Mouse (Mus musculus) CH12.LX (cell line): ENCODE measurements around the gene Pithd1. TPM values are rescaled to one million over a fixed set of nuclear protein-coding genes. Genes with fewer than 3 reads are reported as not detected.

Experiments
- DNase-seq: peaks from one replicate; pipeline ENCODE4 v3.0.0-alpha.2; 2013; ENCODE audit errors: extremely low read depth
- H3K27ac ChIP-seq: 2 replicates; pipeline ENCODE4 v1.5.1; 2012; ENCODE audit warnings: low read depth, mild to moderate bottlenecking, control low read depth, moderate library complexity; ENCODE audit not compliant: insufficient read depth
- H3K27me3 ChIP-seq: replicated peaks from 2 replicates; pipeline ENCODE3; 2012; ENCODE audit warnings: inconsistent platforms
- H3K36me3 ChIP-seq, 2 experiments: replicated peaks in 1 of 2; 2 replicates each; pipeline versions ENCODE3 to v1.6.1; 2012; ENCODE audit warnings: inconsistent platforms in 1 of 2, low read length in 1 of 2, mild to moderate bottlenecking in 1 of 2, mixed read lengths in 1 of 2, moderate library complexity in 1 of 2; ENCODE audit not compliant: control insufficient read depth in 1 of 2, insufficient read depth in 1 of 2
- H3K4me1 ChIP-seq, 2 experiments: 2 replicates each; pipeline ENCODE4 v1.6.1; 2012; ENCODE audit warnings: inconsistent platforms in 1 of 2, moderate library complexity in 1 of 2; ENCODE audit not compliant: insufficient read depth in 2 of 2, control insufficient read depth in 1 of 2
- H3K4me2 ChIP-seq: 2 replicates; pipeline ENCODE4 v1.6.1; 2012; ENCODE audit warnings: low read depth, mild to moderate bottlenecking, control low read depth; ENCODE audit not compliant: poor library complexity, insufficient read depth, severe bottlenecking
- H3K4me3 ChIP-seq, 3 experiments: fragments of 150-350 bp in 1 of 3; sonication (generic) in 1 of 3; replicated peaks in 1 of 3; 2 replicates each; pipeline versions ENCODE3 to v1.5.1; 2011 to 2012; ENCODE audit warnings: low read depth in 2 of 3, low read length in 2 of 3, mild to moderate bottlenecking in 2 of 3, moderate library complexity in 2 of 3, control low read depth in 1 of 3, improper control_type of control experiment in 1 of 3, inconsistent platforms in 1 of 3, mixed read lengths in 1 of 3; ENCODE audit not compliant: poor library complexity in 1 of 3
- H3K79me2 ChIP-seq: replicated peaks from 2 replicates; pipeline ENCODE4 v1.6.1; 2012; ENCODE audit warnings: mild to moderate bottlenecking, moderate library complexity; ENCODE audit not compliant: control insufficient read depth, poor library complexity, insufficient read depth, severe bottlenecking; ENCODE audit errors: extremely low read depth
- H3K9ac ChIP-seq: 2 replicates; pipeline ENCODE4 v1.6.1; 2012; ENCODE audit warnings: low read depth, mild to moderate bottlenecking, control low read depth, moderate library complexity; ENCODE audit not compliant: insufficient read depth
- H3K9me3 ChIP-seq: replicated peaks from 2 replicates; pipeline ENCODE3; 2012; ENCODE audit warnings: low read length, inconsistent platforms, mixed read lengths
- CHD1 ChIP-seq: IDR thresholded peaks from 2 replicates; pipeline ENCODE4 v1.6.1; 2012; ENCODE audit warnings: low read depth, low read length, improper control_type of control experiment, inconsistent platforms
- CTCF ChIP-seq, 2 experiments: IDR thresholded peaks in 1 of 2; conservative IDR thresholded peaks in 1 of 2; 2 replicates each; pipeline ENCODE4 v1.5.1; 2011 to 2012; ENCODE audit warnings: low read depth in 2 of 2, low read length in 2 of 2, improper control_type of control experiment in 1 of 2, inconsistent platforms in 1 of 2, mild to moderate bottlenecking in 1 of 2, moderate library complexity in 1 of 2
- ELF1 ChIP-seq: IDR thresholded peaks from 2 replicates; pipeline ENCODE4 v1.6.1; 2014; ENCODE audit warnings: low read depth, mild to moderate bottlenecking, inconsistent platforms, low read length, improper control_type of control experiment
- IRF4 ChIP-seq: IDR thresholded peaks from 2 replicates; pipeline ENCODE4 v1.6.1; 2014; ENCODE audit warnings: low read depth, mild to moderate bottlenecking, inconsistent platforms, low read length, improper control_type of control experiment
- MAFK ChIP-seq: IDR thresholded peaks from 2 replicates; pipeline ENCODE4 v1.6.1; 2011; ENCODE audit warnings: low read length, improper control_type of control experiment; ENCODE audit not compliant: insufficient replicate concordance
- MAX ChIP-seq: IDR thresholded peaks from 2 replicates; pipeline ENCODE4 v1.6.1; 2011; ENCODE audit warnings: low read length, improper control_type of control experiment
- MAZ ChIP-seq: IDR thresholded peaks from 2 replicates; pipeline ENCODE4 v1.6.1; 2012; ENCODE audit warnings: low read depth, mild to moderate bottlenecking, inconsistent platforms, low read length, improper control_type of control experiment, moderate library complexity
- POLR2AphosphoS2 ChIP-seq: IDR thresholded peaks from 2 replicates; pipeline ENCODE4 v1.6.1; 2011; ENCODE audit warnings: low read depth, low read length, improper control_type of control experiment
- RAD21 ChIP-seq: IDR thresholded peaks from 2 replicates; pipeline ENCODE4 v1.6.1; 2011; ENCODE audit warnings: low read depth, mild to moderate bottlenecking, low read length, improper control_type of control experiment, moderate library complexity
- RCOR1 ChIP-seq: conservative IDR thresholded peaks from 2 replicates; pipeline ENCODE4 v1.6.1; 2012; ENCODE audit warnings: low read depth, mild to moderate bottlenecking, inconsistent platforms, low read length, improper control_type of control experiment
- SIN3A ChIP-seq: IDR thresholded peaks from 2 replicates; pipeline ENCODE4 v1.6.1; 2012; ENCODE audit warnings: low read length, improper control_type of control experiment, inconsistent platforms
- SMC3 ChIP-seq: IDR thresholded peaks from 2 replicates; pipeline ENCODE4 v1.6.1; 2011; ENCODE audit warnings: low read depth, low read length, improper control_type of control experiment
- ZKSCAN1 ChIP-seq: IDR thresholded peaks from 2 replicates; pipeline ENCODE4 v1.6.1; 2012; ENCODE audit warnings: low read depth, inconsistent platforms, low read length, improper control_type of control experiment, borderline replicate concordance
- dilution Hi-C: fragments of 300-500 bp; cut with MboI; formaldehyde crosslinking; loops from 2 replicates; pipeline ENCODE4 v1.14.3; 2020; ENCODE audit warnings: low sequenced_read_pairs; ENCODE audit not compliant: extremely low pct_unique_long_range_greater_than_20kb, extremely low pct_ligation_motif_present
- in situ Hi-C: fragments of 300-500 bp; cut with MboI; formaldehyde crosslinking; loops from 3 replicates; pipeline ENCODE4 v1.14.3; 2019; ENCODE audit warnings: low sequenced_read_pairs, low pct_ligation_motif_present, low pct_unique_long_range_greater_than_20kb, mixed read lengths
- polyA plus RNA-seq: library from polyadenylated mRNA; unstranded; fragments of >175 nt; gene quantifications from 2 replicates; pipeline ENCODE4 v1.2.1, GENCODE M21; 2012; ENCODE audit warnings: low read depth; ENCODE audit not compliant: insufficient read length
- total RNA-seq, 2 experiments: library from RNA; depleted of rRNA; stranded (reverse); fragments of 300-350 nt in 1 of 2; fragments of >200 nt in 1 of 2; gene quantifications; 2 replicates each; pipeline ENCODE4 v1.2.3; 2012 to 2014

The Pithd1 gene
- total and polyA plus RNA-seq, 3 experiments, result 53.2 to 87.5 (median 53.2) TPM

DNA sequence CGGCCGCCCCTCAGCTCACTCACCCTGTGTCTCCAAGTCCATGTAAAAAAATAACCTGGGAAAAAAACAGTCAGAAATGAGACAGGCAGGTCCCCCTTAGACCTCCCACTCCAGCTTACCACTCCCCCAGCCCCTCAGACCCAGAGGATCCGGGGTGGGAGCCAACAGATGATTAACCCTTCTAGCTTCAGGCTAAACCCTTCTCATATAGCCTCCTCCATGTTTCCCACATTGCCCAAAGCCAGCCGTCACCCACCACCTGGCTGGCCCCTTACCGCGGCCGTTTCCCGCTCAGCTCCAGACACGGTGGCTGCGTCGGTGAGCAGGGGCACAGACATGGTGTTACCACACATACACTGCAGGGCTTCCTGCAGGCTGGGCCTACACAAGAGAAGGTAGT lies 16.5 kb downstream of the Pithd1 start:
- peaks cover 54 to 69% of the 10 kb centered on the region in 2 experiments for H3K36me3 ChIP-seq
- H3K4me1 ChIP-seq, result peaks cover 5 to 25% of the 10 kb centered on the region in 2 experiments

DNA sequence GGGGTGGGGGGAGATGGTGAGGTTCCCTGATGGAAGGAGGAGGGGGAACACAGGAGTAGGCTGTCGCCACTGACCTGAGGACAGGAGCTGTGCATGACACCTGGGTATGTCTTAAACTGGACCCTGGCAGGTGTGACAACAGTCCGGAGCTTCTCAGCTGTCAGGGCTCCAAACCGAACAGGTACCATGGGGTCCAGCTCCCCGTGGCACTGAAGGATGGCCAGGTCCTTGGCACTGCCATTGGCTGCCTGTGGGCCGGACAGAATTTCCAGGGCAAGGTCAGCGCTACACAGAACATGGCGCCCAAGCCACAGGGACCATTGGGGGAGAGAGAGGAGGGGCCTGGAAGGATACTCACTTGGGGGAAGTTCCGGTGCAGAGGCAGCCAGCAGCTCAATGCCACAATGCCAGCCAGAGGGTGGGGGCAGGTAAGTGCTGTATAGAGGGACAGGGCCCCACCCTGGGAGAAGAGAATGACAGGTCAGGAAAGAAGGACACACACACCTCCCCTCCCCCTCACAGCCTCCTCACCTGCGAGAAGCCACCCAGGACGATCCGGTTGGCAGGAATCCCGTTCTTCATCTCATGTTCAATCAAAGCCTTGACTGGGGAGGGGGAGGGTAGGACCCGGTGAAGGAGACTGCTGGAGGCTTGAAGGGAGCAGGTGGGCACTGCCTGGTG lies 17.9 kb downstream of the Pithd1 start:
- dilution Hi-C loops, result no loop called here
- Histone ChIP-seq H3K36me3 (peaks cover 46 to 64% of the 10 kb centered on the region in 2 experiments), H3K27ac (no peak overlapping the region), H3K27me3 (no peaks in the 10 kb centered on the region), H3K4me2 (no peak overlapping the region), H3K9ac (no peak overlapping the region), H3K4me1 (peaks cover 12 to 37% of the 10 kb centered on the region in 2 experiments), H3K9me3 (no peaks in the 10 kb centered on the region), H3K4me3 (no peak overlapping the region), H3K79me2 (peaks cover 17% of the 10 kb centered on the region)
- in situ Hi-C loops, result no loop called here
- TF ChIP-seq IRF4 (no peak), SIN3A (no peak)
- no peak for DNase-seq

More for the DNA sequence above, 16.5 kb downstream of the Pithd1 start:
- TF ChIP-seq SMC3 (no peak), ZKSCAN1 (no peak), MAX (no peak), ELF1 (no peak)
- H3K4me3 ChIP-seq, result no peak overlapping the region
- H3K27me3 ChIP-seq, result no peaks in the 10 kb centered on the region
- H3K27ac ChIP-seq, result no peak overlapping the region
- DNase-seq, result no peak
- no peaks in the 10 kb centered on the region for H3K9me3 ChIP-seq
- dilution Hi-C loops (no loop called here), in situ Hi-C loops (no loop called here)
- no peak overlapping the region for H3K9ac ChIP-seq
- no peak overlapping the region for H3K4me2 ChIP-seq
- peaks cover 17% of the 10 kb centered on the region for H3K79me2 ChIP-seq

DNA sequence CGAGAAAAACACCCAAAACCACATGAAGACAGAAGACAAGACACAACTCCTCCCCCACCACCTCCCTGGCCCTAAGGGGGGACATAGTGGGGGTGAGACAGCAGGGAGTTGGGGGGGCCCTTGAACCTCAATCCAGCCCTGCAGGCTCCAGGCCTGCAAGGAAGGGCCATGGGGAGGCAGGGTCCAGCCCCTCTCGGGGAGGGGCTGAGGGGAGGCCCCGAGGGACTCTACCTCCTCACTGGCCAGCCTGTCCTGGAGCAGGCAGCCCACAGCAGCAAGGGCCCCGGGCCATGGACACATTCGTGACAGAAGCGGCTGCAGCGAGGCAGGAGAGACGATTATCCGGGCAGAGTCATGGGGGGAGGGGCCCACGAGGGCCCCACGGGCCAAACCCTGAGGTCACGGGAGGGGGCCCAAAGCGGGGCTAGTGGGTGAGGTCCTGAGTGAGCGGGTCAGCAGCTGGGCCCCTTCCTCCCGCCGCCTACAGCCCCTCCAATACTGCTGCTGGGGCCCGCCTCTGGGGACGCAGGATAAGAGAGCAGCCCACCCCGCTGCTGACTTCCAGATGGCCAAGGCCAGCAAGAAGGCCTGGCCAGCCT lies 18.7 kb downstream of the Pithd1 start:
- peaks cover 12 to 32% of the 10 kb centered on the region in 2 experiments for H3K4me1 ChIP-seq
- no peak overlapping the region for H3K4me3 ChIP-seq
- H3K79me2 ChIP-seq, result peaks cover 17% of the 10 kb centered on the region
- no peak overlapping the region for H3K4me2 ChIP-seq
- no peak overlapping the region for H3K27ac ChIP-seq
- no peaks in the 10 kb centered on the region for H3K9me3 ChIP-seq
- no peak for DNase-seq
- TF ChIP-seq CHD1, result no peak
- TF ChIP-seq MAZ, result no peak
- no peak for TF ChIP-seq ELF1
- no peak for TF ChIP-seq CTCF (conservative IDR thresholded peaks at IDR 0.05 in 1 of 2, IDR thresholded peaks at IDR 0.05 in 1 of 2; ENCODE audit: low read depth in 2 of 2, low read length in 2 of 2)
- TF ChIP-seq POLR2AphosphoS2, result no peak
- no peak for TF ChIP-seq MAFK
- TF ChIP-seq RCOR1, result no peak
- no peak for TF ChIP-seq RAD21
- H3K36me3 ChIP-seq, result peaks cover 46 to 59% of the 10 kb centered on the region in 2 experiments
- no peak overlapping the region for H3K9ac ChIP-seq
- in situ Hi-C loops (no loop called here), dilution Hi-C loops (no loop called here)
- no peaks in the 10 kb centered on the region for H3K27me3 ChIP-seq
